Mouse (Mus musculus) limb, embryonic 10.5 days (tissue): ENCODE data around the gene Nostrin. TPM values are rescaled to one million over a fixed set of nuclear protein-coding genes. Genes with fewer than 3 reads are reported as not detected.

Source experiments
- DNase-seq: peaks from one replicate; pipeline ENCODE4 v3.0.0-alpha.2; 2017; ENCODE audit warnings: low spot score
- H3K27ac ChIP-seq: fragments of 300-500 bp; sonication (generic); 2 replicates; pipeline ENCODE4 v1.5.1; 2016; ENCODE audit warnings: mild to moderate bottlenecking
- H3K27me3 ChIP-seq: fragments of 300-500 bp; sonication (generic); 2 replicates; pipeline ENCODE4 v1.6.1; 2016; ENCODE audit warnings: low read depth, mild to moderate bottlenecking; ENCODE audit not compliant: poor library complexity, severe bottlenecking
- H3K36me3 ChIP-seq: fragments of 300-500 bp; sonication (generic); 2 replicates; pipeline ENCODE4 v1.6.1; 2016; ENCODE audit warnings: mild to moderate bottlenecking, moderate library complexity
- H3K4me1 ChIP-seq: fragments of 300-500 bp; sonication (generic); 2 replicates; pipeline ENCODE4 v1.6.1; 2016
- H3K4me3 ChIP-seq: fragments of 300-500 bp; sonication (generic); 2 replicates; pipeline ENCODE4 v1.5.1; 2016; ENCODE audit warnings: mild to moderate bottlenecking, moderate library complexity
- H3K9me3 ChIP-seq: fragments of 300-500 bp; sonication (generic); replicated peaks from 2 replicates; pipeline ENCODE4 v1.6.1; 2016; ENCODE audit warnings: mild to moderate bottlenecking
- WGBS: fragments of 180-500 bp; shearing (Covaris S2); methylation state at CpG from one replicate; pipeline ENCODE4 v1.1.7; 2016; 5-methylcytosine and 5-hydroxymethylcytosine counted together
- polyA plus RNA-seq: library from polyadenylated mRNA; unstranded; fragments of >200 nt; fragmentation: Nextera tagmentation; extraction: Ambion mirVana; gene quantifications from 2 replicates; pipeline ENCODE4 v1.2.1, GENCODE M21; 2016

Gene Nostrin
- polyA plus RNA-seq, 1 experiment from 2014 or later, result 1.4 TPM

DNA sequence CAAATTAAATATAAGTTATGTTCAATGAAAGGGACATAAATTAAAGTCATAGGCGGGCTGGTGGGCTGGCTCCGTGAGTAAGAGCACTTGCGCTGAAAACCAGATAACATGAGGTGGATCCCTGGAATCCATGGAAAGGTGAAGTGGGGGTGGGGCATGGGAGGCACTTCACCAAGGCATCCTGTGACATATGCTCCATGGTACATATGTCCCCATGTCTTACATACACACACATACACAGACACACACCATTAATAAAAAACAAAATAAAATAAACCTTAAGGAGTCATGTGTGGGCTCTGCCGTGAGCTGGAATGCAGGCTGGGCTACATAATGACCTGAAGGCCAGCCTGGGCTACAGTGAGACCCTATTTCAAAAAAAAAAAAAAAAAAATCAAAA, 44.1 kb downstream of the Nostrin start:
- H3K36me3 ChIP-seq, result no peaks in the 10 kb centered on the region
- 87% methylated on average over 4 of the region's 4 CpGs for WGBS

DNA sequence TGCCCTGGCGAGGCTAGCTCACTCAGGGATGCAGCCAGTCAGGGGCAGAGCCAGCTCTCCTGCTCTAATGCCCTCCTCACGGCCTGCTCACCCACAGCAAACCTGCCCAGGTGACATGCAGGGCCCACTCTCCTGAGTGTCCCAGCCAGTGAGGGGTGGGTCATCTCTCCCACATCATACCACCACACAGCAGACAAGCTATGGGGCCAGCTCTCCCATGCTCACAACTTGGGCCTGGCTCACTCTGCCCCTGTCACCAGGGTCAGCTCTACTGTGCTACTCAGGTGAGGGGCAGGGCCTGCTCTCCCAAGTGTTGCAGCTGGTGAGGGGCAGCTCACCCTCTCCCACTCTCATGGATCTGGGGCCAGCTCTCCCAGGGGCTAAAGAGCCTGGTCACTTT, 52.4 kb downstream of the Nostrin start:
- no peaks in the 10 kb centered on the region for H3K9me3 ChIP-seq
- H3K27me3 ChIP-seq, result no peaks in the 10 kb centered on the region
- no peaks in the 10 kb centered on the region for H3K4me1 ChIP-seq
- no peak overlapping the region for H3K4me3 ChIP-seq
- peaks cover 16% of the 10 kb centered on the region for H3K36me3 ChIP-seq
- H3K27ac ChIP-seq, result no peak overlapping the region
- no peak for DNase-seq
- WGBS, result 93% methylated on average over 2 of the region's 2 CpGs

More for the DNA sequence above, 44.1 kb downstream of the Nostrin start:
- DNase-seq, result no peak
- Histone ChIP-seq H3K9me3 (no peaks in the 10 kb centered on the region), H3K4me3 (no peak overlapping the region), H3K4me1 (no peaks in the 10 kb centered on the region), H3K27me3 (no peaks in the 10 kb centered on the region), H3K27ac (no peak overlapping the region)

DNA sequence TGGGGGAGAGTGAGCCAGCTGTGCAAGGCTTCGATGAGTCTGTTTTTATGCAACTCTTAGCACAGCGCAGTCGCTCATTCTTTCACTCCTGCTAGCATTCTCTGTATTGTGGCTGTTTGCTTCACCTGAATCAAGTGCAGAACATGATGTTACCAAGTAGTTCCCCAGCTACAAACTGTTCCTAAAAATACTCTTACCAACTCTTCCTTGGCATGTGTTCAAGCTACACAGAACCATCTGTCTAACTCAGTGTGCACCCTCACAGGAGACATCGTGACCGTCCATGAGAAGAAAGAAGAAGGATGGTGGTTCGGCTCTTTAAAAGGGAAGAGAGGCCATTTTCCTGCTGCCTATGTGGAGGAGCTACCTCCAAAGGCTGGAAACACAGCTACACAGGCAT, 53.1 kb downstream of the Nostrin start:
- 94% methylated on average over 6 of the region's 6 CpGs for WGBS
- H3K36me3 ChIP-seq, result peaks cover 23% of the 10 kb centered on the region
- no peaks in the 10 kb centered on the region for H3K9me3 ChIP-seq
- H3K27me3 ChIP-seq, result no peaks in the 10 kb centered on the region
- DNase-seq, result no peak
- no peaks in the 10 kb centered on the region for H3K4me1 ChIP-seq
- no peak overlapping the region for H3K4me3 ChIP-seq
- no peak overlapping the region for H3K27ac ChIP-seq

DNA sequence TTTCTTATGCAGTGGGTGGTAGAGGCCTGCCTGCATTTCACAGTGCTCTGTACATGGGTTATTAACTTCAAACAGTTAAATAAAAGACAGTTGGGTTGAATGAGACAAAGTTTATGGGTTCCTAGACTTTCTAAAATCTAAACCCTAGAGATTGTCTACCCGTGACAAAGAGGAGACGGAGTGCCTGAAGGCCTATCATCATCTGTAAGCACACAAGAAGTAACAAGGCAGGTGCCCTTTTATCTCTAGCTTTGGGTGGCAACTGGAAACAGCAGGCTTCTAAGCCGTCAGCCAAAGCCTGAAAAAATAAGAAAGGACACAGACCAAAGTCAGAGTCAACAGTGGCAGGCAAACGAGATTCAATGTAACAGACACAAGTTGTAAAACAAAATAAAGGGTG, 53.6 kb downstream of the Nostrin start:
- no peaks in the 10 kb centered on the region for H3K9me3 ChIP-seq
- no peaks in the 10 kb centered on the region for H3K4me1 ChIP-seq
- no peak overlapping the region for H3K4me3 ChIP-seq
- H3K36me3 ChIP-seq, result peaks cover 28% of the 10 kb centered on the region
- no peak overlapping the region for H3K27ac ChIP-seq
- 74% methylated on average over 4 of the region's 4 CpGs for WGBS
- DNase-seq, result no peak
- H3K27me3 ChIP-seq, result no peaks in the 10 kb centered on the region

DNA sequence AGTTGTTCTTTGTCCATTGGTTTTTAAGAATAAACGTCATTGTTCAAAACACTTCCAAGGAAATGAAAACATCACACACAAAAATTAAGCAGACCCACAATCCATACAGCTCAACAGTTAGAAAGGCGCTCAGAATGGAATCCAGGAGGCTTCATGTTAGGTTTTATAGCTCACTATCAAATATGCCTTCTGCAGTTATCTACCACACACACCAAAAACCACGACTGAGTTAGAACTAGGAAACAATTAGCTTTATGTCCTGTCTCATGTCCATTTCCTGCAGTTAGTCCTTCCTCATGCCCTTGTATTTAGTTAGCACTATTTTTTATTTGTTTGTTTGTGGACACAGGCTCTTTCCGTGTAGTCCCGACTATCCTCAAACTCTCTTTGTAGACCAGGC, 55.5 kb downstream of the Nostrin start:
- Histone ChIP-seq H3K9me3 (no peaks in the 10 kb centered on the region), H3K4me1 (no peaks in the 10 kb centered on the region), H3K27me3 (no peaks in the 10 kb centered on the region), H3K4me3 (no peak overlapping the region), H3K27ac (no peak overlapping the region), H3K36me3 (peaks cover 46% of the 10 kb centered on the region)
- DNase-seq, result no peak
- 89% methylated on average over 5 of the region's 5 CpGs for WGBS

DNA sequence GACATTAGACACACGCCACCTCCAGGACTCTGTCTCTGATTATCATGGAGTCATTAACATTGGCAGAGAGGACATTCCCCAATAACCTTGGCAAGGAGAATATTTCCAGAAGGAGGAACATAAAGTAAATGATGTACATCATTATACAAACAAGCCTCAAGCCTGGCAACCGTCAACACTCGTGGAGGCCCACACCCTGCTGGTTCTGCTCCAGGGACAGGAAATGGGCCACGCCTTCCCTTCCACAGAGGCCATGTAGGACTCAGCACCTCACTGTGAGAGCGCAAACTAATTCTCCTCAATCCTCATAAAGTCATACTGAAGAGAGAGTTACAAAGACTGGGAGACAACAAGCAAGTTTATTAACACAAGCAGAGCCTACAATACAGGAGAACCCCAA, 58.0 kb downstream of the Nostrin start:
- DNase-seq, result no peak
- 85% methylated on average over 5 of the region's 5 CpGs for WGBS
- H3K36me3 ChIP-seq, result peaks cover 65% of the 10 kb centered on the region
- H3K4me3 ChIP-seq, result no peak overlapping the region
- no peaks in the 10 kb centered on the region for H3K4me1 ChIP-seq
- H3K27me3 ChIP-seq, result no peaks in the 10 kb centered on the region
- H3K9me3 ChIP-seq, result no peaks in the 10 kb centered on the region
- no peak overlapping the region for H3K27ac ChIP-seq

DNA sequence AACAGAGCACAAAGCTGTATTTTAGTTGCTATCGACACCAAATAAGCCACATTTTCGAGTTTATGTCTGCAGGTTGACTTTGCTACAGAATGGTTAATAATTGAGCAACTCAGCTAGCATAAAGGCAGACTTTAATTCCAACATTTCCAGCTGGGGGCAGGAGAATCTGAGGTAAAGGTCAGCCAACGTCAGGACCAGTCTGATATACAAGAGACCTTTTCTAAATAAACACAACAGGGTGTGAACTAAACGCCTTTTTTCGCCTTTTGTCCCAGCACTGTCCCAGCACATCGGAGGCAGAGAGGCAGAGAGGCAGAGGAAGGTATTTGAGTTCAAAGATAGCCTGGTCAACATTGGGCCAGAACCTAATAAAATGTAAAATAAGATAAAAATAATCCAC, 69.6 kb downstream of the Nostrin start:
- H3K27ac ChIP-seq, result peak overlapping the region; percentile 97
- H3K27me3 ChIP-seq, result no peaks in the 10 kb centered on the region
- H3K4me3 ChIP-seq, result peak overlapping the region; percentile 88
- no peaks in the 10 kb centered on the region for H3K9me3 ChIP-seq
- DNase-seq, result no peak
- WGBS, result 28% methylated on average over 6 of the region's 6 CpGs
- peaks cover 31% of the 10 kb centered on the region for H3K36me3 ChIP-seq
- H3K4me1 ChIP-seq, result peaks cover 11% of the 10 kb centered on the region

DNA sequence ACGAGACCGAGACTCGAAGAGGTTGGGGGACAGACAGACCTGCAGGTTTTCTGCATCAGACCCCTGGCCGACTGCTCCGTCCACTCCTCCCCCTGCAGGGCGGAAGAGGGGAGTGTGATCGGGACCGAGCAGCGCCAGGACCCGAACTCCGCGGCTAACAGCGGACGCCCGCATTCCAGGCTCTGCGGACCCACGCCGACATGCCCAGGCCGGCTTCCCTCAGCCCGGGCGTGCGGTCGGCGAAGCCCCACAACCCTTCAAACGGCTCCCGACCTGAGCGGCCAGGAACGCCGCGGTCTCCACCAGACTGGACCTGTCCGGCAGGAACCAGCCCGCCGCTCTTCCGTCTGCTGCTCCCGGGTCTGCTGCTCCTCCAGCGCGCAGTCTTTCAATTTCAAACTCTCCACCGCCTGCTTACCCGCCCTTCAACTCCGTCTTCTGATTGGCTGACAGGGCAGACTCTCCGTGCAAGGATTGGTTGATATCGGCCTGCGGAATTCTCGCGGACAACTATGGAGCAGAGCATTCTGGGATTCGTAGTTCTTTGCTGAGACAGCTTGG, 70.3 kb downstream of the Nostrin start, which contains the start of gene Spc25:
TSS of gene Spc25 (minus strand) at position 404 of the 561 bp plus-strand sequence.
- WGBS, result under 1% methylated on average over 46 of the region's 46 CpGs
- H3K9me3 ChIP-seq, result no peaks in the 10 kb centered on the region
- peaks cover 26% of the 10 kb centered on the region for H3K36me3 ChIP-seq
- peak; percentile 83 for DNase-seq
- H3K4me1 ChIP-seq, result peaks cover 14% of the 10 kb centered on the region
- no peaks in the 10 kb centered on the region for H3K27me3 ChIP-seq
- peak within 1 kb of the TSS; percentile 88 for H3K4me3 ChIP-seq
- H3K27ac ChIP-seq, result peak within 1 kb of the TSS; percentile 97

DNA sequence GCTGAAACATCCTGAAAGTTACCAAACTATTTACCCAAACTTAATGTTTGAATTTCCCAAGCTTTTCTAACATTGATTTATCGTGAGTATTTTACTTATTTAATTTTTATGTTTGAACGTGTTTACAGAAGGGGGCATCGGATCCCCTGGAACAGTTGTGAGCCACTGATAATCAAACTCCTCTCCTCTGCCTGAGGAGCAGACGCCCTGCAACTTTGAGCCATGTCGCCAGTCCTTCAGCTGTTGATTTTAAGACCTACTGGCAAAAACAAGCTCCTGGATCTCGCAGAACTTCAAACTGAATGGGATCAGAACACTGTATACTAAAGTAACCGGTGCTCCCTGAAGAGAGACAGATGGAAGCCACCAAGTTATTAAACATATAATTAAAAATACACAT, 70.9 kb downstream of the Nostrin start:
- H3K4me3 ChIP-seq, result peak overlapping the region; percentile 88
- H3K36me3 ChIP-seq, result peaks cover 19% of the 10 kb centered on the region
- peak overlapping the region; percentile 97; the same call in 1 of the 2 replicates for H3K27ac ChIP-seq
- H3K27me3 ChIP-seq, result no peaks in the 10 kb centered on the region
- no peaks in the 10 kb centered on the region for H3K9me3 ChIP-seq
- no peak for DNase-seq
- H3K4me1 ChIP-seq, result peaks cover 14% of the 10 kb centered on the region
- 29% methylated on average over 7 of the region's 7 CpGs for WGBS

DNA sequence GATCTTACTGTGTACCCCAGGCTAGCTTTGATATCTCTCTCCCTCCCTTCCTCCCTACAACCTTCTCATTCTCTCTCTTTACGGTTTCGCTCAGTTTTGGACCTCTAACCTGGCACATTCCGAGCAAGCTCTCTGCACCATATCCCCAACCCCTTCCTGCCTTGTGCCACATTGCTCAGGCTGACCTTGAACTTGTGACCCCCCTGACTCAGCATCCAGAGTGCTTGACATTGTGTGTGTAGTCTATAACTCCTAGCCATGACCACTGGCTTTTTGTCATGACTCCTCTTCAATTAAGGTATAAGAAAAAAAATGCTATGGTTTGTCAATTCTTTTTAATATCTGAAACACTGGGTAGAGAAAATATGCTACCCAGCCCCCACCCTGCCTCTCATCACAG, 74.1 kb downstream of the Nostrin start:
- H3K9me3 ChIP-seq, result no peaks in the 10 kb centered on the region
- WGBS, result 86% methylated on average over 3 of the region's 3 CpGs
- no peaks in the 10 kb centered on the region for H3K36me3 ChIP-seq
- H3K27me3 ChIP-seq, result no peaks in the 10 kb centered on the region
- no peak overlapping the region for H3K27ac ChIP-seq
- no peak overlapping the region for H3K4me3 ChIP-seq
- peaks cover 10% of the 10 kb centered on the region for H3K4me1 ChIP-seq
- no peak for DNase-seq

DNA sequence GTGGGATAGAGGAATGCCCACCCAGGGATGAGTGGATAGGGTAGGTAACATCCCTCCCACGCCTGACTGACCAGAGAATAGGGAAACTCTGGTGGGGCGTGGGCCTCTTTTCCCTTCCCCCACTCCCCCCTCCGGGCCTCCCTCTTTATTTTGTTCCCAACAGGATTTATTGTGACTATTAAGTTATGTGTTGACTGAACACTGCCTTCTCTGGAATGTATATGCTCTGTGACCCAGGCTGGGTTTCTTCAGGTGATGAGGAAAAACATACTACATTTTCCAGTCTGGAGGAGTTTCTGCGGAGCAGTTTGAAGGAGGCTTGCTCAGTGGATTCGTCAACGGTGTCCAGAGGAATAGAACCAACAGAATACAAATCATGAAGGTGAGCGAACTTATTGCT, 75.2 kb downstream of the Nostrin start, which contains the start of gene G6pc2:
TSS of gene G6pc2 (plus strand) at position 301 of the 400 bp plus-strand sequence.
- H3K27ac ChIP-seq, result no peak within 1 kb of the TSS
- H3K4me1 ChIP-seq, result 0 out of 2 replicates have a peak, but pooled peaks cover 3% of the 10 kb centered on the region
- no peak within 1 kb of the TSS for H3K4me3 ChIP-seq
- no peaks in the 10 kb centered on the region for H3K9me3 ChIP-seq
- DNase-seq, result no peak
- 91% methylated on average over 7 of the region's 7 CpGs for WGBS
- no peaks in the 10 kb centered on the region for H3K36me3 ChIP-seq
- H3K27me3 ChIP-seq, result no peaks in the 10 kb centered on the region

DNA sequence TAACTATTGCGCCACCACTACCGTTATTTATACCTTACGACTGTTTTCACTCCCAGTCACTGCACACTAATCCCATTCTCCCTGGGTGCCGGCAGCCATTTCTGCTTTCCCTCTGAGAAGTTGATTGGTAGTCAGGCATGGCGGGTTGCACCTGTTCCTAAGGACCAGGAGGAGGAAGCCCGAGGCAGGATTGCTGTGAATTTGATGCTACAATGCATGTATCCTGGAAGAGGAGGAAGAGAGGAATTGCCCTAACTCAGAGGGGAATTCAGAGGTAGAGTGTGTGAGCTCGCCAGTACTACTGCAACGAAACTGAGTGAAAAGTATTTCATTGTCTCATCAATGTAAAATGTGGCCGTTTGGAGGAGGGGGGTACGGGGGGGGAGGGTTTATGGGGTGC, 77.1 kb downstream of the Nostrin start:
- no peak for DNase-seq
- Histone ChIP-seq H3K4me1 (0 out of 2 replicates have a peak, but pooled peaks cover 3% of the 10 kb centered on the region), H3K4me3 (no peak overlapping the region), H3K27ac (no peak overlapping the region), H3K27me3 (no peaks in the 10 kb centered on the region), H3K9me3 (no peaks in the 10 kb centered on the region), H3K36me3 (no peaks in the 10 kb centered on the region)
- 80% methylated on average over 10 of the region's 10 CpGs for WGBS

DNA sequence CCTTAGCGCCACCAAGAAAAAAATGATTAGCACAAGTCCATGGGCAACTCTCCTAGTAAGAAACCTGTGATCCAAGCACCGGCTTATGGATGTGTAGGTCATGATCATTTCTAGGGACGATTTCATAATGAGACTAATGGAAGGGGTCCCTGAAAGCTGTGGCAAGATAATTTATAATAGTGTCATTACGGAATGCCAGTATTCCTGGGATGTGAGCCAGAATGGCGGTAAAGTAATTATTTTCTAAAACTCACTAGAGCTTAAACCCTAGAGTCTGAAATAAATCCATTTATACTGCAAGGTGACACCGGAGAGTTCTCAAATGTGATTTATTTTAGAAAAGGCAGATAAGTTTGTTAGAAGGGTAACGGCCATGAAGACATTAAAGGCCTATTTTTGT, 79.6 kb downstream of the Nostrin start:
- H3K9me3 ChIP-seq, result no peaks in the 10 kb centered on the region
- H3K4me1 ChIP-seq, result 0 out of 2 replicates have a peak, but pooled peaks cover 3% of the 10 kb centered on the region
- no peaks in the 10 kb centered on the region for H3K27me3 ChIP-seq
- no peak overlapping the region for H3K4me3 ChIP-seq
- no peak for DNase-seq
- H3K36me3 ChIP-seq, result no peaks in the 10 kb centered on the region
- no peak overlapping the region for H3K27ac ChIP-seq
- 86% methylated on average over 7 of the region's 7 CpGs for WGBS
